Mouse (Mus musculus): ENCODE data around the gene Cdh22. TPM values are rescaled to one million over a fixed set of nuclear protein-coding genes. Genes with fewer than 3 reads are reported as not detected.

Gene Cdh22
- not detected in 4 replicates for total RNA-seq (2023)

GRCm38 (mm10) chr2:165234613-165235291, at the start of gene Cdh22:
TSS of gene Cdh22 (minus strand) at chr2:165234853.

GRCm38 (mm10) chr2:165090650-165091049, 144.0 kb downstream of the Cdh22 start, which contains the start of gene 1700025C18Rik:
TSS of gene 1700025C18Rik (minus strand) at chr2:165090750.

Other genes starting within 250 kb of the Cdh22 start
- gene Ncoa5, start 200.0 kb downstream of the Cdh22 start, total RNA-seq (2023), result 40.2 to 45.3 TPM (median 43.2 TPM) in 4 replicates
- gene Cd40, start 179.2 kb downstream of the Cdh22 start, total RNA-seq (2023), result 166 to 186 TPM (median 173 TPM) in 4 replicates
- gene 1700025C18Rik, start 144.1 kb downstream of the Cdh22 start, total RNA-seq (2023), result not detected in 4 replicates
- 58.2 to 69.5 TPM (median 66.8 TPM) in 4 replicates for gene Slc35c2, start 53.0 kb upstream of the Cdh22 start, total RNA-seq (2023)
- gene Elmo2, start 91.6 kb upstream of the Cdh22 start, total RNA-seq (2023), result 31.2 to 37.6 TPM (median 35.5 TPM) in 4 replicates
- gene Zfp663, start 133.9 kb upstream of the Cdh22 start, total RNA-seq (2023), result not detected in 4 replicates
- 0.09 TPM in 1 of 4 replicates, not detected in the others for gene Zfp334, start 153.4 kb upstream of the Cdh22 start, total RNA-seq (2023)
- gene Ocstamp, start 165.6 kb upstream of the Cdh22 start, total RNA-seq (2023), result not detected in 4 replicates
- not detected in 4 replicates for gene Slc13a3, start 238.4 kb upstream of the Cdh22 start, total RNA-seq (2023)

Data from B cell, adult 62 days (primary cell).